Comparison of ENCODE assay signal across 26 mouse cellular contexts in genomic region chr13:110081174-110081573, GRCm38 (mm10).
"Had no signal": no experiment of that assay in that cellular context is flagged by ENCODE, and none has a peak within 500 bp of the region (broad histone marks: within the 10 kb centered on the region; RNA-seq: fewer than 3 reads in every experiment).

No protein-coding gene starts in this region.

- H3K4me3 ChIP-seq: gastrocnemius, adult 2 months; heart, embryonic 10.5 days; heart, embryonic 12.5 days; hindbrain, embryonic 10.5 days; hindbrain, embryonic 12.5 days; hindbrain, embryonic 15.5 days; intestine, embryonic 15.5 days; layer of hippocampus, adult 2 months; left cerebral cortex, adult 2 months; limb, embryonic 10.5 days; limb, embryonic 12.5 days; liver, embryonic 13.5 days had no signal

- H3K36me3 ChIP-seq: heart, embryonic 10.5 days; heart, embryonic 12.5 days; hindbrain, embryonic 10.5 days; intestine, embryonic 15.5 days; limb, embryonic 10.5 days; limb, embryonic 12.5 days; liver, embryonic 13.5 days had no signal

- H3K4me2 ChIP-seq: heart, embryonic 12.5 days; hindbrain, embryonic 12.5 days; hindbrain, embryonic 15.5 days; intestine, embryonic 15.5 days; limb, embryonic 12.5 days; liver, embryonic 11.5 days; liver, embryonic 13.5 days had no signal

- DNase-seq: gastrocnemius, adult 2 months; gastrocnemius, postnatal 10 days; gastrocnemius, postnatal 25 days; heart, adult 18-20 months; heart, postnatal 10 days; heart, postnatal 4 days; kidney, adult 18-20 months; kidney, adult 8-10 months; kidney, postnatal 10 days; kidney, postnatal 25 days; kidney, postnatal 4 days; liver; liver, embryonic 13.5 days had no signal

- H3K4me1 ChIP-seq: heart, embryonic 10.5 days; heart, embryonic 12.5 days; hindbrain, embryonic 10.5 days; hindbrain, embryonic 12.5 days; hindbrain, embryonic 15.5 days; intestine, embryonic 15.5 days; limb, embryonic 10.5 days; limb, embryonic 12.5 days; liver, embryonic 13.5 days had no signal

- H3K27me3 ChIP-seq: heart, embryonic 12.5 days; hindbrain, embryonic 12.5 days; hindbrain, embryonic 15.5 days; intestine, embryonic 15.5 days; limb, embryonic 12.5 days; liver, embryonic 13.5 days had no signal

- H3K9me3 ChIP-seq: heart, embryonic 10.5 days; hindbrain, embryonic 10.5 days; hindbrain, embryonic 12.5 days; hindbrain, embryonic 15.5 days; intestine, embryonic 15.5 days; limb, embryonic 10.5 days; limb, embryonic 12.5 days; liver, embryonic 13.5 days had no signal

- H3K9ac ChIP-seq: heart, embryonic 12.5 days; hindbrain, embryonic 12.5 days; hindbrain, embryonic 15.5 days; intestine, embryonic 15.5 days; limb, embryonic 12.5 days; liver, embryonic 13.5 days had no signal

- ATAC-seq: inflammation-experienced regulatory T-cells, adult 6 months; intestine, embryonic 15.5 days; intestine, postnatal 0 days had no signal

- H3K27ac ChIP-seq: gastrocnemius, adult 2 months; heart, embryonic 10.5 days; hindbrain, embryonic 10.5 days; hindbrain, embryonic 12.5 days; hindbrain, embryonic 15.5 days; intestine, embryonic 15.5 days; layer of hippocampus, adult 2 months; left cerebral cortex, adult 2 months; limb, embryonic 10.5 days; limb, embryonic 12.5 days; liver, embryonic 13.5 days had no signal
